Mouse (Mus musculus) left cerebral cortex, postnatal 25 days (tissue): ENCODE measurements around the gene Aplp1. TPM values are rescaled to one million over a fixed set of nuclear protein-coding genes. Genes with fewer than 3 reads are reported as not detected.
"Not testable (repeated sequence)": the region's sequence is repeated elsewhere in the genome, so short reads cannot be mapped to it uniquely, and the experiment has no call there.

Source experiments
- DNase-seq, 2 experiments: peaks; one replicate each; pipeline ENCODE4 v3.0.0; 2022; ENCODE audit warnings: low spot score in 2 of 2, mixed read lengths in 1 of 2
- intact Hi-C: fragments of 180-260 bp; cut with DNase I; formaldehyde crosslinking; loops from one replicate; pipeline ENCODE4 v1.15.1; 2025
- total RNA-seq, 2 experiments: library from RNA; stranded (reverse); gene quantifications; 2 replicates each; pipeline ENCODE4 v1.2.3; 2021

Aplp1 gene
- 1,000 to 10,000 TPM; 1,270 to 1,289 TPM for total RNA-seq

DNA sequence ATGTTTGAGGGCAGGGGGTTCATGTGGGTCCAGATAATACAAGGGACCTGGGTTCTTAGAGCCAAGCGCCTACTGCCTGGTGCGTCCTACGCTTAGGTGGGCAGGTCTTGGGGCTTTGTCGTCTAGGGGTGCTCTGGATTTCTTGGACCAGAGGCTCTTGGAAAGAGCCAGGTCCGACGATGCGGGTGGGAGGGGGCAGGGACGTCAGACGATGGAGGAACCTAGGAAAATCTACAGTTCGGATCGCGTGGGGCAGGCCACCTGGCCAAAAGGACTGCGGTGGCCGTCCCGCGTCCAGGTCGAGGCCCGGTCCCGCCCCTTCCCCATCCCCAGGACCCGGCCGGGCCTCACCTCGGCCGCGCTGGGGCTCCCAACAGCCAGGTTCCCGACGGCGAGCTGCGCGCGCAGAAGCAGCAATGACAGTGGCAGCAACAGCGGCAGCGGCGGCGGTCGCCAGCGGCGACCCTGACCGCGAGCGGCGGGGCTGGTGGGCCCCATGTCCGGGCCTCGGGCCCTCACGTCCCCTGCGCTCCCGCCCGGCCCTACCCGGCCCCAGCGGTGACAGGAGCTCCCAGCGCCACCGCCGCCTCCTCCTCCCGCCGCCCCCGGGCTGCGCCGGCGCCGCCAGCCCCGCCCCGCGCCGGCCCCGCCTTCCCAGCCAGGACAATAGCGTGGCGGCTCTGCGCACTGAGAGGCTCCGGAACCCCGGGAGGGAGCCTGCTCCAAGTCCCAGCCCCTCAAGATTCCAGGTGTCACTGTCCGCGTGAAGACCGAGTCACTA lies at the start of gene Aplp1:
TSS of gene Aplp1 (minus strand) at position 565 of the 781 bp plus-strand sequence.
- peak; percentile 85 to 87 for DNase-seq

DNA sequence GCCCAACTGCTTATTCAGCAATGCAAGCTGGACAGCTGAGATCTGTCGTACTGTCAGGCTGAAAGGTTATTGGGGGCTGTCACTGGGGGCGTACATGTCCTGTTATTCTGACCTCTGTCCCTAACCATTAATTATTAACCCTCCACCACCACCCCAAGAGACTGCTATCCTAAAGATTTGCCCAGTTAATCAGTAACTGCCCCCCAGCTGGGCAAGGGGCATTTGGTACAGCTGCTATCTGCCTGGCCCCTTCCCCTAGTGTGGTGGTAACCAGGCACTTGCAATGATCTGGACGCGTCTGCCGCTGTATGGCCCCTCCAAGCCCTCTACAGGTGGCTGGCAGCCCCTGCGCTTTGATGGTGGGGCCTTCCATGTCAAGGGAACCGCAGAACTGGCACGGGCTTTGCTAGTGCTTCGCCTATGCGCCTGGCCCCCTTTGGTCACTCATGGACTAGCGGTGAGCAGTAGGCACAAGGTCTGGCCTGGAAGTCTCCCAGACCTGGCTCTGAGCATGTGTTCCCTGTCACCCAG lies 48.1 kb upstream of the Aplp1 start, which contains the start of gene Prodh2:
TSS of gene Prodh2 (plus strand) at position 222 of the 531 bp plus-strand sequence.
- intact Hi-C loops: loop anchor here (5.0 kb wide), 2 partner anchors 51 to 59 kb away; partner anchors contain the start of genes Hspb6 and Proser3
- DNase-seq: no peak

More for the DNA sequence above, at the start of gene Aplp1:
- intact Hi-C loops: loop anchor here (2.0 to 5.0 kb wide), 2 partner anchors 47 to 114 kb away; partner anchors contain the start of genes Lin37 and Prodh2

DNA sequence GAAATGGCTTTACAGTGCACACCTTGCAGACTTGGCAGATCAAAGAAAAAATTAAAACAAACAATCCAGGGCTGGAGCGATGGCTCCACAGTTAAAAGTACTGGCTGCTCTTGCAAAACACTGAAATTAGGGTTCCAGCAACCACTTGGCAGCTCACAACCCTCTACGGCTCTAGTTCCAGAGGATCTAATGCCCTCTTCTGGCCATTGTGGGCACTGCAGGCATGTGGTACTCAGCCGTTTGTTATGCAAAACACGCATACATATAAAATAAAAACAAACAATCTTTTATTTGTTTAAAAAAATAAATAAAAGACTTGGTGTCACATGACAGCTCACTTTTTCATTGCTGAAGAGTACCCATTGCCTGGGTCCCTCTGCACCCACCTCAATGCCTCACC lies 47.4 kb upstream of the Aplp1 start:
- intact Hi-C loops: loop anchor here (5.0 kb wide), 2 partner anchors 50 to 60 kb away; partner anchors contain the start of genes Hspb6 and Proser3
- peak; percentile 57 to 72 for DNase-seq

DNA sequence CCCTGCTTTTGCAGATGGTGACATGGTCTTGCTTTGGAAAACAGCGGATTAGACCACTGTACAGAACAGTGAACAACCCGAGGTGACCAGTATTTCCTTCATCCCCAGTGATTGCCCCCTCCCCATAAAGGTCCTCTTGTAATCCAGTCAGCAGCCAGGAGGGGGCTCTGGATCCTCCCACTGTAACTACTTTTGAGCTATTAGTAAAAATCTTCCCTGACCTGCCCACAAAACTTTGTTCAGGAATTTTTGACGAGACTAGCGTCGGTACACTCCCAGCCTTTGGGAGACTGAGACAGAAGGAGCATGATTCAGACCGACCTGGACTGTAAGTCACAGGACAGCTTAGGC lies 45.6 kb upstream of the Aplp1 start:
- DNase-seq: peak in 1 of 2 experiments; percentile 3
- intact Hi-C loops: loop anchor here (5.0 kb wide), 2 partner anchors 49 to 61 kb away; partner anchors contain the start of genes Hspb6 and Proser3

DNA sequence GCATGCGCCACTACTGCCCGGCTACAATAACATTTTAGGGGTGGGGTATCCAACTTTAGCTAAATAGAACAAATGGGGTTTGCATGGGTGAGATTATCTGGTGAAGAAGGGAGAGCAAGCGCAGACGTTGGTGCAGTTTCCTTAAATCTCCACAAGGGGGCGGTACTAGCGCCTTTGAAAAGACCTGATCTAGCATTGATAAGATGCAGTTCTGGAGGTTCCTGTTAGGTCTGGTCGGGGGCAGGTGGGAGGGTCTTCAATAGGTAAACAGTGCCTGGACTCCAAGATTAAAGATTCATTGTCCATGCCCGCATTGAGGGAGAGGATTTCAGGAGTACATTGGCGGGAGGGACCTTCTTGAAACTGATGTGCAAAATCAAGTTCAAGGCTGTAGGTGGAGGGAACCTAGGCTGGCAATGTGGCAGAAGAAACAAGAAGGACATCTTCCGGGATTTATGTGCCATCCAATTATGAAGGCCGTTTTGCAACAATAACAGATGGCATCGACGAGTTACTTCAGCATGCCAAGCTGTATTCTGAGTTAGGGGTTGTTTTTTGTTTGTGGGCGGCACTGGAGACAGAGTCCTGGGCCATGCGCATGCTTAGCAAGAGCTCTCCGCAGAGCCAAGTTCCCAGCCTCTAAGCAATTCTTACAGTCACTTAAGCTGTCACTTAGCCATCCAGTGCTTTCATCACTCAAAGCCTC lies 45.1 kb upstream of the Aplp1 start:
- intact Hi-C loops: loop anchor here (5.0 kb wide), 2 partner anchors 48 to 62 kb away; partner anchors contain the start of genes Hspb6 and Proser3

DNA sequence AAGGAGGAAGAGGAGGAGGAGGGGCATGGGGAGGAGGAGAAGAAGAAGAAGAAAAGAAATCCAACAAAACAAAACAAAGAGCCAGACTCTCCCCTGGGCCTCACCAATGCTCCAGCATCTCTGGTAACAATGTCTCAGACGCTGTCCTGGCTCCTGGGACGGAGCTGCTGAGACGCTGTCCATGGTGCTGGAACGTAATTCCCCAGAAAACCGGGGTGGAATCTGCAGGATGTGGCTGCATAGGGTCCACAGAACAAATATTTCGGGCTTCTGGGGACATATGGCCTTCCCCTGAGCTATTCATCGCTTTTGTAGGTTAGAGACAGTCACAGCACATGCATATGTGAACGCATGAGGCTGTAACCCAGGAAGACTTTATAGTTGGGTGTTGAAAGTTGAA lies 38.9 kb upstream of the Aplp1 start:
- no peak for DNase-seq
- intact Hi-C loops: no loop called here

More for the DNA sequence above, 45.1 kb upstream of the Aplp1 start:
- peak; percentile 31 to 48 for DNase-seq

DNA sequence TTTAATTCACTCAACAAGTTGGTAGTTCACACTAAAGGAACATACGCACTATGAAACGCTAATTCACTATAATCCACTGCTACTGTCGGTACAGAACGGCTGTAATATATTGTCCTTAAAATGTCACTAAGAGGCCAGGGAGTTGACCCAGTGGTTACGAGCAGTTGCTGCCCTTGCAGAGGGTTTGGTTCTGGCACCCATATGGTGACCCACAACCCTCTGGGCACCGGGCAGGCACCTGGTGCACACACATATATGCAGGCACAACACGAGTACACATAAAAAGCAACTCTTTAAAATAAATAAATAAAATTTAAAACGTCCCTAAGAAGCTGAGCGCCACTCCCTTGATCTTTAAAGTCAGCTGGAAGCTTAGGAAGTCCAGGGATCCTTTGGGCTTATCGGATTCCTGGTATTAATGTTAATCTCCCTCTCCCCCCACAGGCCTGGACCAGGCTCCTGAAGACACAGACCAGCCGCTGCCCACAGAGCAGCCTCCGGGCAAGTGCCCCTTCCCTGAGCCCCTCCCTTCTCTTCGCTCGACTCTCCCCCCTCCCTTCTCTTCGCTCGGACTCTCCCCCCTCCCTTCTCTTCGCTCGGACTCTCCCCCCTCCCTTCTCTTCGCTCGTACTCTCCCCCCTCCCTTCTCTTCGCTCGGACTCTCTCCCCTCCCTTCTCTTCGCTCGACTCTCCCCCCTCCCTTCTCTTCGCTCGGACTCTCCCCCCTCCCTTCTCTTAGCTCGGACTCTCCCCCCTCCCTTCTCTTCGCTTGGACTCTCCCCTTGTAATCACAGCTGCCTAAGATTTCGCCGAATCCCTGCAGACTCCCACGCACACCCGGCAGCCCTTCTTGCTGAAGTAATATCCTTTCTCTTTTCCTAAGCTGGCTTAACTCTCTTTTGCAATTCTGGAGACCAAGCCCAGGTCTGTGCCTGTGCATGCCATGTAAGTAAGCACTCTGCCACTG lies 32.4 kb upstream of the Aplp1 start:
- intact Hi-C loops: no loop called here
- peak; percentile 52 to 81 for DNase-seq

DNA sequence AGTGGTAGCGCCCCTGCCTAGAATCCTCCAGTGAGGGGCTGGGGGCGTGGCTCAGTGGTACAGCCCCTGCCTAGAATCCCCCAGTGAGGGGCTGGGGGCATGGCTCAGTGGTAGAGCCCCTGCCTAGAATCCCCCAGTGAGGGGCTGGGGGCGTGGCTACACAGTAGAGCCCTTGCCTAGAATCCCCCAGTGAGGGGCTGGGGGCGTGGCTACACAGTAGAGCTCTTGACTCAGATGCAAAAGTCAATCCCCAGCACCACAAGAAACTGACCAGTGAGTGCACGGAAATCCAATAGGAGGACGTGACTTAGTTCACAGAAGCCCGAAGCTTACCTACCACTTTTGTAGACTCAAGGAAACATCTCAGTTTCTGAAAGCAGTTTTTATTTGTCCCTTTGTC lies 30.8 kb upstream of the Aplp1 start:
- DNase-seq, intact Hi-C loops: not testable (repeated sequence)

DNA sequence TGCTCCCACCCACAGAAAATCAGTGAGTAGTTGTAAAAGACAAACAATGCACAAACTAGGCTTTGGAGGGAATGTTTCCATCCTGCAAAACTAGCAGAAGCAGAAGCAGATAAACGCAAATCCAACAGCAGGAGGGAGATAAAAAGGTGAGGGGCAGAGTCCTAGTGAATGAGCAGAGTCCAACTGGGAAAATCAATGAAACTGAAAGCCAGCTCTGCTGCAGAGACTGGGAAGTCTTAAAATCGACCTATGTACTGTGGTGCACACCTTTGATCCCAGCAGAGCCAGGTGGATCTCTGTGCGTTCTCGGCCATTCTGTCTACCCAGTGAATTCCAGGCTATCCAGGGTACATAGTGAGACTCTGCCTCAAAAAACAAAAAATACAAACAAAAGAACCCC lies 29.7 kb upstream of the Aplp1 start:
- intact Hi-C loops: no loop called here
- no peak for DNase-seq

DNA sequence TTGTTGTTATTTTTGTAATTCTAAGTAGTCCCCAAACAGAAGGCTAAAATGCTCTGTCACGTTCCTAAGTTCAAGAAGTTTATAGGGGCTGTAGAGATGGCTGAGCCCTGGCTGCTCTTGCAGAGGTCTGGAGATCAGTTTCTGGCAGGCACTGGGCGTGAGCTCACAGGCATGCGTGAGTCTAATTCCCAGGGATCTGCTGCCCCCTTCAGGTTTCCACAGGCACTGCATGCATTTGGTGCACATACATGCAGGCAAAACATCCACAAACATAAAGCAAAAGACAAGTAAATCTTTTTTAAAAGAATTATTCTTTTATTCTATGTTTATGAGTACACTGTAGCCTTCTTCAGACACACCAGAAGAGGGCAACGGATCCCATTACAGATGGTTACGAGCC lies 27.1 kb upstream of the Aplp1 start:
- DNase-seq: no peak
- intact Hi-C loops: no loop called here

DNA sequence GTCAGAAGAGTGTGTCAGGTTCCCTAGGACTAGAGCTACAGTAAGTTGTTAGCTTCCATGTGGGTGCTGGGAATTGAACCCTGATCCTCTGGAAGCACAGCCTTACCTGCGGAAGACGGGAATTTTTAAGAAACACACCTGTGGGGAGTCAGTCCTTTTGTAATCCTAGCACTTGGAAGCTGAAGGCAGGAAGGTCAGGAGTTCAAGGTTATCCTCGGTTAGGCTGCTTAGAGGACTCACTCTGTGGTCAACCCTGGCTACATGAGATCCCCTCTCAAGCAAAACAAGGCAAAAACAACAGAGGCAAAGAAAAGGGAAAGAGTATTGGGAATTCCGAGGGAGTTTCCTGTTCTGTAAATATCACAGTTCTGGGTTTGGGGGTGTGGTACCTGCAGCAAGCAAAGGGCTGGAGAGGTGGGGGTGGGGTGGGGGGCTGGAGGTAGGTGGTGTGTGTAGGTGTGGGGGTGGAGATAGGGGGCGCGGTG lies 19.5 kb upstream of the Aplp1 start:
- no peak for DNase-seq
- intact Hi-C loops: no loop called here

DNA sequence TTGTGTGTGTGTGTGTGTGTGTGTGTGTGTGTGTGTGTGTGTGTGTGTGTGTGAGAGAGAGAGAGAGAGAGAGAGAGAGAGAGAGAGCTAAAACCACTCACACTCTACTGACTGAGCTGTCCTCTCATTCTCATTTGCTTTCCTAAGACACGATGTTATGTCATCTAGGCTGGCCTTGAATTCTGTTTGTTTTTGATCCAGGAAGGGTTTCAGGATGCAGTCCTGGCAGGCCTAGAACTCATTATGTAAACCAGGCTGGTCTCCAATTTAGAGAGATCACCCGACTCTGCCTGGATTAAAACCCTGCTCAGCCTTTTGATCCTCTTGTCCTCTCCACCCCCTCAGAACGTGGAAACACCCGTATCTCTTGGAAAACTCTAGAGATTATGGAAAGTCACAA lies 18.7 kb upstream of the Aplp1 start:
- intact Hi-C loops: no loop called here
- no peak for DNase-seq

DNA sequence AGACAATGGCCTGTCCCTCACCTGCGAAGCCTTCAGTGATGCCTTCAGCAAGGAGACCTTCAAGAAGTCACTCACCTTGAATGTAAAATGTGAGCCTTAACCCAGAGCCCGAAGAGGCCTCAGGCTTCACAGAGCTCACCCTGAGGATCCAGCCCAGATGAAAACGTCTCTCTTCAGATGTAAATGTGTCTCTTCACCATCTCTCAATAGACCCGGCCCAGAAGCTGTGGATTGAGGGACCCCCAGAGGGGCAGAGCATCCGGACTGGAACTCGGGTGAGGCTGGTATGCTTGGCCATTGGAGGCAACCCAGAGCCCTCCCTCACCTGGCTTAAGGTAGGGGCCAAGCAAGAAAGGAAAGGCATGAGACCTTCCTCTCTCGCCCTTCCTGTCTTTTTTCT lies 18.2 kb upstream of the Aplp1 start:
- intact Hi-C loops: no loop called here
- DNase-seq: no peak

DNA sequence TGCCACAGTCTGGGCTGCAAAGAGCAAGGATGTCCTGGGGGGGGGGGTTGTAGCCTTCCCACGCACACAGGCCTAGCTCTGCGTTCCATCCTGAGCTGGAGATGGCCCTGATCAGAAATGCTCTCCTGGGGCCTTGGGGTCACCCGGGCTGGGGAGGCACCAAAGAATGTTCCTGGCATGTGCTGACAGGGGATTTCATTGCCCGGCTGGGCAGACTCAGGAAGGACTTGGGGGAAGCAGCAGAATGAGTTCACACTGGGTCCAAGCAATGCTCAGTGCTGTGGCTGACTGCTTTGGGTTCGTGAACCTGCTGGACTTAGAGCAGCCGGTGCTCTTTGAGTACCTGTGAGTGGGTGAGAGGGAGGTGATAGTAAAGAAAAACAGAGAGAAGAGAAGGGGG lies 14.1 kb upstream of the Aplp1 start:
- no peak for DNase-seq
- intact Hi-C loops: no loop called here

DNA sequence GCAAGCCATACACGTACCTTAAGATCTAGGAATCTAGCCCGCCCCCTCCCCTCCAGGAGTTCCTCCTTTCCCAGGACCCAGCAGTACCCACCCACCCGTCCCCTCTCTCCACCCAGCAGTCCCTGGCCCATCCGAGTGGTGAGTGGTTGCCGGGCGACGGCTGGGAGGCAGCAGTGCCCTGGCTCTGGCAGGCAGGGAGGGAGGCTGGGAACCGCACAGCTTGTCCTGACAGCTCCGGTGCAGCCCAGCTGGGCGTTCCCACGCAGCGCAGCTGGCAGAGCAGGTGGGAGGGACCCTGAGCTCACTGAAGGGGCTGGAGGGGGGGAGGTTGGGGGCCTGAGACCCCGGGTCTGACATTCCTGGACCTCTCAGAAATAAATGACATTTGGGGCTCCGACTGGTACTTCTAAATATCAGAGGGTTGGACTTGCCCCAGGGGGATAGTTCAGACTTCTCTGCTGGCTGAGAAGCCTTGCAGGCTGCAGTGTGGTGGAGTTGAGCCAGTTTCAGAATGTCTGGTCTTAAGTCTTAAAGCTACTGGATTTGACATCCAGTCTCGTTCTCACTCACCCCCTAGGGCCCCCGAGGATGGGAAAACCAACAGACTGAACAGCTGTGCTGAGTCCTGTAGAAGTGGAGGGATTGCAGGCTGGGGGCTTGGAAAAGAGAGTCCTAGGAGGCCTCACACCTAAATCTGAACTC lies 12.4 kb upstream of the Aplp1 start, which contains the start of the genes Kirrel2 and Nphs1:
TSS of gene Kirrel2 (minus strand) at position 62 of the 702 bp plus-strand sequence.
TSS of gene Nphs1 (plus strand) at position 687 of the 702 bp plus-strand sequence.
- intact Hi-C loops: no loop called here
- peak; percentile 78 for DNase-seq

DNA sequence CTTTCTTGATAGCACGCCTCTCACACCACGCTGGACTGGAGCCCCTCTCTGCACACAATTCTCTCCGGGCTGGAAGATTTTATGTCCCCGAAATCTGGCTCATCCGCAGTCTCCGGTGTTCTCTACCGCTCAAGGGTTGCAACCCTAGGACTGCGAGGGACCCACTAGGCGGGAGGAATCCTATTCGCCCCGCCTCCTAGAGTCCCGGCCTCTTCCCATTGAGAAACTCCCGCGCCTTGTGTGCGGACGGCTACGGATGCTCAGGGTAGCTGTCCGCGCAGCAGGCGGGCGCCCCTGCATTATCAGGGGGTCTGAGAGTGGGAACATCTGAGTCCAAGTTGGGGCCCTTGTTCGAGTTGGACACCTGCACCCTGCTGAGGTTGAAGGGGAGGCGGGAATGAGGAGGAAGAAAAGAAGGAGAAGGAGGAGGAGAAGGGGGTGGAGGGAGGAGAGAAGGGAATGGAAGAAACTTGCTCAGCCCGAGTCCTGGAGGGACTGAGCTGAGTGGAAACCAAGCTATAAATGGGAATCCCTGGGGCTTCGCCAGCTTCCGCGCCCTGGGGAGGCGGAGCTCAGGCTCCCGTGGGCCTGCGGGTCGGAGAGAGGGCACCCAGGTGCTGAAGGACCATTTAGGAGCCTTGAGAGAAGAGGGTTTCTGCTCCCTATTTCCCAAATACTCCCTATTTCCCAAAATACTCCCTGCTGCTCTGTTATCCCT lies 11.7 kb upstream of the Aplp1 start:
- no peak for DNase-seq
- intact Hi-C loops: no loop called here

DNA sequence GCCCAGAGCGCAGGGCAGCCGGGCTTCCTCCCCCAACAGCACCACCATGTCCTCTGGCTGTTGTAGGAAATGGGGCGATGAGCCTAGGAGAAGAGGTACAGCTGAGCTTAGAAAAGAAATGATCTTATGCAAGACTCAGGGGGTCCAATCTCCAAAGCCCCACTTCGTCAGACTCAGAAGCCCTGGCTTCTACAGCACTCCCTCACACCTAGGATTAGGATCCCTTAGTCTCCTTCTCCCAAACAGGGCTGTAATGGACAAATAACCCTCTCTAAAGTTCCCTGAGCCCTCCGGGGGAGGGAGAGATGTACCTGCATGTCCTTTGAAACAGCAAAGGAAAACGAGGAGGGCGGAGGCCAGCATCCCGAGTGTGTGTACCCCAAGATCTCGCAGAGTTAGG lies 11.2 kb upstream of the Aplp1 start:
- intact Hi-C loops: no loop called here
- DNase-seq: no peak

DNA sequence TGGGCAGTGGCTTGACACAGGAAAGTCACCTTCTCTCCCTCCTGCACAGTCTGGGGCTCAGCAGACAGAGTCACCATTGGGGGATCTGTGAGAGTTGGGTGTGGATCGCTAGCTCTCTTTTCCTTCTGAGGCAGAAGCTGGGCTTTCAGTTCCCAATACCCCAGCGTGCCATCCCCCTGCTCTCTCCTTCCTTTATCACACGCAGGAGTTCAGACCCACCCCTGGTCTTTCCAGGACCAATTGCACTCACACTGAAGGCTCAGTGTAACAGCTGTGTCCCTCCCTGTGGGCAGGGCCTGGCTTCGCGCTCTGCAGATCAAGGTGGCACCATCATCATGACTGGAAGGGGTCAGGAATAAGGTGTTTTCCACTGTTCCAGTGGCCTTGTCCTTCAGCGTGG lies 8.9 kb upstream of the Aplp1 start:
- DNase-seq: no peak
- intact Hi-C loops: no loop called here
